Mouse (Mus musculus) neural tube, embryonic 10.5 days (tissue): ENCODE results near the gene Diablo.

ENCODE experiments used
- DNase-seq: peaks from one replicate; pipeline ENCODE4 v3.0.0-alpha.2; 2017; ENCODE audit warnings: low spot score; ENCODE audit errors: extremely low spot score

Diablo gene

DNA sequence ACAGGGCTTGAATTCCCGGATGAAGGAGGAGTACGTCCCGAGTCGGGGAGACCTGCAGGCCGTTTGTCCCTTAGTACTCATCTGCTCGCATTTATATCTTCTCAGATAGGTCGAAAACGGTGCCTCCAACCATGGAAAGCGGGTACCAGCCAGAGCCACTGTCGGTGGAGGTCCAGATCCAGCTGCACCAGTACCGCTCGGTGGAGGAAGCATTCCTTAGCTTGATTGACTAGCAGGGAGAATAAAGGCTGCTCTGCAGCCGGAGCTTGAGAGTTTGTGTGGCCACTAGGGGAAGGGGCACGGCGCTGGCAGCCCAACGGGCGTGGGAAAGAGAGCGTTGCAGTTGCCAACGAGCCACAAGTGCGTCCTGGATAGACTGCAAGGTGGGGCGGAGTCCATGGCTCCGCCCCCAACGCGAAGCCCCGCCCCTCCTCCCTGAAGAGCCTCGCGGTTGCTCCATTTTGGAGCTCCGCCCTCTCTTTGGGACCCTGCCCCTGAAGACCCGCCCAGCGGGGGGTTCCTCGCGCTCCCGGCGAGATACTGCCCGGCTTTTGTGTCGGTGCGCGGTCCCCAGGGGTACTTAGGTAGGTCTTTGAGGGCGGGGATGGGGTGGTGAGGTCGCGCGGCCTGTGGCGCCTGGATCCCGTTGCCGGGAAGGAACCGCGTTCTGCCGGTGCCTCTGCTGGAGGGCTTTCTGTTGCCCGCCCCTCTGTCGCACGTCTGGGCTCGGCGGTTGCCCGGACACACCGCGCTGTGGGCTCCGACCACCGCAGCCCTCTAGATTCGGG lies 15.8 kb downstream of the Diablo start:
- peak; percentile 91 for DNase-seq

DNA sequence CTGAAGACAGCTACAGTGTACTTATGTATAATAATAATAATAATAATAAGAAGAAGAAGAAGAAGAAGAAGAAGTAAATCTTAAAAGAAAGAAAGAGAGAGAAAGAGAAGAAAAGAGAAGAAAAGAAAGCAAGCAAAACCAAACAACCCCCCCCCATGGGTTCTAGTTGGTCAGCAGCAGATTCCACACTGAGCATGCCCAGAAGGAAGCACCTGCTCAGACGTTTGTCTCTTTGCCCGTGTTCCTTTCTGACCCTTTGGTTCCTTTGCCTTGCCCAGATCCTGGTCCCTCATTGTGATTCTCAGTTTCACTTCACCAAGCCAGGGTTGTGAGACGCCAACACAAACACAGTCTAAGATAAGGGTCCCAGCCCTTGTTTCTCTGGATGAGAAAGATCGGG lies 22.0 kb downstream of the Diablo start:
- no peak for DNase-seq

DNA sequence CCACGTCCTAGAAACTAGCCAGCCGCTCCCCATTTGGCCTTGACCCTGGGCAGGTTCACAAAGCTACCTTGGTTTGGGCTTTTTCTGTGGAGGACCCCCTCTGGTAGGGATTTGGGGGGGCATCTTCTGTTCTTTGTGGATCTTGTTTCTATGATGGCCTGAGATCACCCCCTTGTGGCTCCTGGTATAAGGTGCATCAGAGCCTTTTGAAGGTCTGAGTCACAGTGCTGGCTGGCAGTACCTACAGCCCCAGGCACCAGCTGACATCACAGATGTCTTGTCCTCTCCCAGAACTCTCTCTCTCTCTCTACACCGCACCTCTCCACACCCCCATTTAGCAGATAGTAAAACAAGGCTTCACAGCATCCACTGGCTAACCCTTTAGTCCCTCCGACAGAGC lies 24.3 kb downstream of the Diablo start:
- no peak for DNase-seq

DNA sequence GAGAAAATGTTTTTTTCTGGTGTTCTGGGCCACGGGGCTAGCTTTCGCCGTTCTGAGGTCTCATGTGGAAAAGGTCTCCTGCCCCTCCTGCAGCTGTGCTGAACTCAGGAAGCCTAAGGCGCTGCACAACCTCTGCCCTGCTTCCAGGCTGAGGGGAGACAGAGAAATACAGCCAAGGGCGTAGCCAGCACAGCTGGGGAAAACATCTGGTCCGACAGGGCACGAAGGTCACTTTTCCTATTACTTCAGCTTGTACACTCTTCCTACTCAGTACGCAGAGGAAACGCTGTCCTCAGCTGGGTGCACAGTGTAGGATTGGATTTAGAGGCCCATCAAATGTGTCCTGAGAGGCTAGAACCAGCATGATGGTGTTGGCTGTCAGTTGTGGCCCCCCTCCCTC lies 34.0 kb downstream of the Diablo start:
- DNase-seq: peak; percentile 19

- DNase-seq: peak; percentile 50
These were observed 34.7 kb downstream of the Diablo start, which contains the start of the genes Lrrc43 and Il31 for GRCm38 (mm10) chr5:123489112-123489785. Lrrc43 (plus strand) TSS chr5:123489305. Il31 (minus strand) TSS chr5:123489489.

- no peak for DNase-seq
These were observed 36.1 kb downstream of the Diablo start for GRCm38 (mm10) chr5:123487659-123488395.

GRCm38 (mm10) chr5:123473817-123474216 lies 50.2 kb downstream of the Diablo start:
- DNase-seq: no peak

GRCm38 (mm10) chr5:123470784-123471400 lies 53.1 kb downstream of the Diablo start:
- no peak for DNase-seq

- no peak for DNase-seq
These were observed 59.3 kb downstream of the Diablo start for GRCm38 (mm10) chr5:123464638-123465037.

GRCm38 (mm10) chr5:123461420-123461819 lies 62.6 kb downstream of the Diablo start:
- DNase-seq: no peak
